Mouse (Mus musculus) olfactory bulb, adult 2 months (tissue): Measurements from ENCODE around the gene Card19.

Source experiments
- CTCF ChIP-seq: fragments of 200-500 bp; IDR thresholded peaks from 2 replicates; pipeline ENCODE4 v1.5.1; 2012; ENCODE audit warnings: low read depth, mild to moderate bottlenecking, low read length, moderate library complexity; ENCODE audit not compliant: insufficient read depth
- POLR2A ChIP-seq: fragments of 200-500 bp; IDR thresholded peaks from 2 replicates; pipeline ENCODE4 v1.6.1; 2012; ENCODE audit warnings: mild to moderate bottlenecking, low read depth, low read length, moderate library complexity; ENCODE audit not compliant: insufficient read depth

GRCm38 (mm10) chr13:49162722-49163121 is 53.1 kb downstream of the Card19 start:
- TF ChIP-seq POLR2A = no peak
- TF ChIP-seq CTCF = no peak
